Mouse (Mus musculus): ENCODE measurements around the gene Gm12695.

The Gm12695 gene

DNA sequence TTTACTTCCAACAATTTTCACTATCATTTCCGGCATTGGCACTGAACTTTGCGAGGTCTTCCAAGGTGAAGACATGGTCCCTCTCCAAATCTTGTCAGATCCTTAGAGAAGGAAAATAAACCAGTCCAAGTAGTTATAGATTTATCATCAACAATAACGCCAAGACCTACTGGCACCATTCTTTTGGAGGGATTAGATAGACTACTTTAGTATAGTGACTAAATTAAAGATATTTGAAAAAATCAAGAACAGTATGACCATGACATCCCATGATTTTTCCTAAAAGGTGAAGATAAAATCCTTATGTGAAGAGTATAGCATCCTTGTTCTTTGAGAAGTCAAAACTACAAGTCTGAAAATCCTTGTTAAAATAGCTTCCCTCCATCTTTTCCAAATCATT, at the start of gene Gm12695:
Gene Gm12695 (minus strand): TSS at position 101 of the 400 bp plus-strand sequence.
- no peak for DNase-seq

GRCm38 (mm10) chr4:96825540-96826045, 40.6 kb upstream of the Gm12695 start:
- no peak for DNase-seq

- DNase-seq, result no peak
These were observed 22.1 kb upstream of the Gm12695 start for GRCm38 (mm10) chr4:96806824-96807808.

GRCm38 (mm10) chr4:96799380-96800157, 14.6 kb upstream of the Gm12695 start:
- DNase-seq, result peak; percentile 25

GRCm38 (mm10) chr4:96797583-96797982, 12.6 kb upstream of the Gm12695 start:
- peak; percentile 49 for DNase-seq

DNA sequence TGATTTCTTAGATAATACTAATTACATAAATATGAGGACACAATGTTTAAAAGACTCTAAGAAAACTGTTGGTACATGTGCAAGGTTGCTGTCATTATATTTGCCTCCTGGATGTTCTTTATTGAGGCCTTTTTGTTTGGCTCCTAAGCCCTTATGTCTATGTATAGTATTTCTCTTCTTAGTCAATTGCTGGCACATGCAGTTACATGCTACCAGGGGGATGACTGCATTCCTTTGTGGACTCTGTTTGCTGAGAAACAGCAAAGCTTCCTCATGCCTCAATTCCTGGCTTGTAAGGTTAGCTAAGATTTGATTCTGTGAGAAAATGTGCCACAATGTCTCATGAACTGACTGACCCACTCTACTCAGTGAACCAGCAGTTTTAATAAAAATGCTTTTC, 6.3 kb upstream of the Gm12695 start:
- no peak for DNase-seq

GRCm38 (mm10) chr4:96789905-96790304, 4.9 kb upstream of the Gm12695 start:
- DNase-seq, result no peak

DNA sequence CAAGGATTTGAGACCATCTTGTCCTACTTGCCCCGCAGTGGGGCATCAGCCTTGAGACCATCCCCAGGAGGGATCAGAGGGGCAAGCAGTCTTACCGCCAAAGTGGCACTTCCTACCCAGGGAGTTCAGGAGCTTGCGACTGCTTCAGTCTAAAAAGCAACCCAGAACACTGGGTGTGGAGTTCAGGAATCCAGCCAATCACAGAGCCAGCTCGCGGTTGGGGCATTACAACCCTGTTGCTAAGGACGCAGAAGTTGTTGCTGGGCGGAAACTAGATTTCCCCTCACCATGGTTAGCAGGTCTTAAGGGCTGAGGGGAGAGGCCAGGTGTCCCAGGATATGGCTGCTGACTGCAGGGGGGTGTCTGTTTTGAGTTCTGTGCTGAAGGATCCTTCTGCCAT, 1.6 kb upstream of the Gm12695 start:
- DNase-seq, result no peak

GRCm38 (mm10) chr4:96772966-96773566, 11.9 kb downstream of the Gm12695 start:
- DNase-seq, result no peak

- DNase-seq, result peak; percentile 8
These were observed 18.5 kb downstream of the Gm12695 start for GRCm38 (mm10) chr4:96766396-96766998.

- DNase-seq, result no peak
These were observed 33.0 kb downstream of the Gm12695 start for GRCm38 (mm10) chr4:96751953-96752352.

- DNase-seq, result no peak
These were observed 44.5 kb downstream of the Gm12695 start for GRCm38 (mm10) chr4:96740472-96740871.

GRCm38 (mm10) chr4:96729256-96729655, 55.7 kb downstream of the Gm12695 start:
- no peak for DNase-seq

- no peak for DNase-seq
These were observed 56.8 kb downstream of the Gm12695 start for GRCm38 (mm10) chr4:96728211-96728610.

DNA sequence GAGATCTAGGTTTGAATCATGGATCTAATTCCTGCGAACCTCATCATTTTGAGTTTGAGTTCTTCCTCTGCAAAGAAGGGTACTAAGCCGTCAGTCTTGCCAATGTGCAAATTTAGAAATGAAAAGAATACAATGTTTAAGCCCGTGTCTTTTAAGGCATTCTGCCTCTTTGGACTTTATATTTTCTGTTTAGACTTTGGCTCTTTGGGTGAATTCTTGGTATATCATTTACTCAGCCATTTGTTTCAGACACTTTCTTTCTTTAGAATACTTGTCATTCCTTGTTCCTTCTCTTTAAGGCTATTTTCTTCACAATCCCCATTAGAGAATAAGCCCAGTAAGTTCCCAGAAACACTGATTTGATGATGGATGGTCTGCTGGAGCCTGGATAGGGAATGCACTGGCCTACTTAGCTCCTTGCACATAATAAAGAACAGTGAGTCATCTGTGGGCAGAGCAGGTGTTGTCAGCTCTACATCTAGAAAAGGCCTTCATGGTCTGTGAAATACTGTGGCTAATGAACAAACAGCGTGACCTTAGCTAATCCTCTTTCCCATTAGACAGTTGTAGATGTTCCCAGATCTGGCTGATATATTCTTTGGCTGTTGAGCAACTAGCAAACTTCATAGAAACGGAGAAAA, 59.5 kb downstream of the Gm12695 start:
- no peak for DNase-seq

- no peak for DNase-seq
These were observed 62.7 kb downstream of the Gm12695 start for GRCm38 (mm10) chr4:96722301-96722700.

- peak; percentile 25 for DNase-seq
These were observed 65.7 kb downstream of the Gm12695 start for GRCm38 (mm10) chr4:96718977-96719966.

- DNase-seq, result no peak
These were observed 66.5 kb downstream of the Gm12695 start for GRCm38 (mm10) chr4:96718503-96718902.

- DNase-seq, result peak; percentile 52
These were observed 79.6 kb downstream of the Gm12695 start for GRCm38 (mm10) chr4:96705281-96705951.

GRCm38 (mm10) chr4:96698218-96698561, 86.8 kb downstream of the Gm12695 start:
- no peak for DNase-seq
